Mouse (Mus musculus) G1E (cell line): Measurements from ENCODE around the gene Nhlrc2. TPM values are rescaled to one million over a fixed set of nuclear protein-coding genes. Genes with fewer than 3 reads are reported as not detected.

ENCODE experiments used
- ATAC-seq: 2 replicates; pipeline ENCODE4 v1.8.0; 2016; ENCODE audit warnings: mild to moderate bottlenecking; ENCODE audit not compliant: insufficient number of reproducible peaks, poor library complexity, low FRiP score, severe bottlenecking; ENCODE audit errors: extremely low read depth
- DNase-seq: peaks from one replicate; pipeline ENCODE4 v3.0.0; 2012; ENCODE audit warnings: low spot score
- H3K27me3 ChIP-seq: 2 replicates; pipeline ENCODE4 v1.6.1; 2012; ENCODE audit warnings: mild to moderate bottlenecking, low read length, inconsistent platforms; ENCODE audit not compliant: insufficient read depth
- H3K36me3 ChIP-seq: replicated peaks from 2 replicates; pipeline ENCODE3; 2012; ENCODE audit warnings: mild to moderate bottlenecking, inconsistent platforms
- H3K4me1 ChIP-seq: 2 replicates; pipeline ENCODE4 v1.6.1; 2012; ENCODE audit warnings: low read depth, low read length, inconsistent platforms, mixed read lengths; ENCODE audit not compliant: insufficient read depth
- H3K4me3 ChIP-seq: 2 replicates; pipeline ENCODE4 v1.5.1; 2012; ENCODE audit warnings: low read depth, mild to moderate bottlenecking, inconsistent platforms, low read length, moderate library complexity, mixed read lengths
- H3K9me3 ChIP-seq: replicated peaks from 2 replicates; pipeline ENCODE4 v1.6.1; 2012; ENCODE audit warnings: inconsistent platforms
- CTCF ChIP-seq: IDR thresholded peaks from 2 replicates; pipeline ENCODE4 v1.5.1; 2012; ENCODE audit warnings: low read depth, low read length, inconsistent platforms, mixed read lengths
- GATA1 ChIP-seq: IDR thresholded peaks from 2 replicates; pipeline ENCODE4 v1.6.1; 2012; ENCODE audit warnings: borderline replicate concordance, low read length, inconsistent platforms, mixed read lengths
- GATA2 ChIP-seq: IDR thresholded peaks from 2 replicates; pipeline ENCODE4 v1.6.1; 2012; ENCODE audit warnings: low read depth, low read length, inconsistent platforms, borderline replicate concordance
- POLR2AphosphoS5 ChIP-seq: IDR thresholded peaks from 2 replicates; pipeline ENCODE4 v1.6.1; 2012; ENCODE audit warnings: low read depth, low read length, inconsistent platforms; ENCODE audit not compliant: insufficient replicate concordance
- TAL1 ChIP-seq: conservative IDR thresholded peaks from 2 replicates; pipeline ENCODE4 v1.6.1; 2012; ENCODE audit warnings: low read depth, low read length, inconsistent platforms, mixed read lengths
- polyA plus RNA-seq: library from polyadenylated mRNA; stranded (reverse); fragments of >175 nt; gene quantifications from 2 replicates; pipeline ENCODE4 v1.2.3, GENCODE M21; 2012
- total RNA-seq, 2 experiments: library from RNA; stranded (forward) in 1 of 2; stranded (reverse) in 1 of 2; fragments of 200-1000 nt in 1 of 2; fragments of >200 nt in 1 of 2; fragmentation: Nextera tagmentation in 1 of 2; gene quantifications; 2 replicates each; pipeline ENCODE4 v1.2.3; 2014 to 2017

The Nhlrc2 gene
- total and polyA plus RNA-seq, 3 experiments: 7.3 to 18.2 (median 16.7) TPM

- ATAC-seq (no peak), DNase-seq (no peak)
- TF ChIP-seq GATA2 (no peak), GATA1 (no peak), POLR2AphosphoS5 (no peak), TAL1 (no peak), CTCF (no peak)
- no peaks in the 10 kb centered on the region for H3K36me3 ChIP-seq
- H3K27me3 ChIP-seq: no peaks in the 10 kb centered on the region
- H3K9me3 ChIP-seq: 0 out of 2 replicates have a peak, but pooled peaks cover 4% of the 10 kb centered on the region
- peaks cover 3% of the 10 kb centered on the region; the same call in 1 of the 2 replicates for H3K4me1 ChIP-seq
- H3K4me3 ChIP-seq: no peak overlapping the region
Observed at GRCm38 (mm10) chr19:56647451-56648120, 99.5 kb downstream of the Nhlrc2 start.

- Histone ChIP-seq H3K36me3 (no peaks in the 10 kb centered on the region), H3K4me1 (peaks cover 3% of the 10 kb centered on the region; the same call in 1 of the 2 replicates), H3K27me3 (peaks cover 18% of the 10 kb centered on the region), H3K4me3 (no peak overlapping the region), H3K9me3 (no peaks in the 10 kb centered on the region)
- ATAC-seq (no peak), DNase-seq (no peak)
- TF ChIP-seq GATA2 (no peak), TAL1 (no peak), POLR2AphosphoS5 (no peak), CTCF (no peak), GATA1 (no peak)
Observed at GRCm38 (mm10) chr19:56651262-56651661, 103.2 kb downstream of the Nhlrc2 start.

GRCm38 (mm10) chr19:56652034-56652962 lies 104.2 kb downstream of the Nhlrc2 start:
- DNase-seq: no peak
- no peak for ATAC-seq

More at GRCm38 (mm10) chr19:56652034-56652962, 104.2 kb downstream of the Nhlrc2 start:
- Histone ChIP-seq H3K27me3 (peaks cover 21% of the 10 kb centered on the region), H3K4me3 (no peak overlapping the region), H3K9me3 (no peaks in the 10 kb centered on the region), H3K36me3 (no peaks in the 10 kb centered on the region), H3K4me1 (peaks cover 3% of the 10 kb centered on the region; the same call in 1 of the 2 replicates)
- TF ChIP-seq CTCF (no peak), GATA1 (no peak), POLR2AphosphoS5 (no peak), GATA2 (no peak), TAL1 (no peak)

Other genes starting within 250 kb of the Nhlrc2 start
- gene Nrap, start 158.2 kb upstream of the Nhlrc2 start, total RNA-seq (2014; fragmentation: Nextera tagmentation): 0.23 and 0.24 TPM in 2 replicates
- gene Nrap, start 158.2 kb upstream of the Nhlrc2 start, total RNA-seq (2017): 0.05 and 0.06 TPM in 2 replicates
- gene Nrap, start 158.2 kb upstream of the Nhlrc2 start, polyA plus RNA-seq: 0.02 and 0.03 TPM in 2 replicates
- 77.6 and 86.8 TPM in 2 replicates for gene Casp7, start 151.1 kb upstream of the Nhlrc2 start, total RNA-seq (2014; fragmentation: Nextera tagmentation)
- 41.0 and 43.2 TPM in 2 replicates for gene Casp7, start 151.1 kb upstream of the Nhlrc2 start, total RNA-seq (2017)
- 9.9 and 14.5 TPM in 2 replicates for gene Casp7, start 151.1 kb upstream of the Nhlrc2 start, polyA plus RNA-seq
- gene Plekhs1, start 86.6 kb upstream of the Nhlrc2 start, total RNA-seq (2014; fragmentation: Nextera tagmentation): not detected in 2 replicates
- gene Plekhs1, start 86.6 kb upstream of the Nhlrc2 start, total RNA-seq (2017): not detected in 2 replicates
- gene Plekhs1, start 86.6 kb upstream of the Nhlrc2 start, polyA plus RNA-seq: not detected in 2 replicates
- 72.8 and 76.8 TPM in 2 replicates for gene Dclre1a, start within 50 bp of the Nhlrc2 start, total RNA-seq (2014; fragmentation: Nextera tagmentation)
- gene Dclre1a, start within 50 bp of the Nhlrc2 start, total RNA-seq (2017): 32.4 and 32.8 TPM in 2 replicates
- 2.3 and 4.2 TPM in 2 replicates for gene Dclre1a, start within 50 bp of the Nhlrc2 start, polyA plus RNA-seq
- gene Adrb1, start 173.9 kb downstream of the Nhlrc2 start, total RNA-seq (2014; fragmentation: Nextera tagmentation): not detected in 2 replicates
- gene Adrb1, start 173.9 kb downstream of the Nhlrc2 start, total RNA-seq (2017): 0.05 TPM in 1 of 2 replicates, not detected in the other
- not detected in 2 replicates for gene Adrb1, start 173.9 kb downstream of the Nhlrc2 start, polyA plus RNA-seq